Mouse (Mus musculus): ENCODE data around the gene Ccl27a.
"Not testable (repeated sequence)": the region's sequence is repeated elsewhere in the genome, so short reads cannot be mapped to it uniquely, and the experiment has no call there.

Gene Ccl27a

DNA sequence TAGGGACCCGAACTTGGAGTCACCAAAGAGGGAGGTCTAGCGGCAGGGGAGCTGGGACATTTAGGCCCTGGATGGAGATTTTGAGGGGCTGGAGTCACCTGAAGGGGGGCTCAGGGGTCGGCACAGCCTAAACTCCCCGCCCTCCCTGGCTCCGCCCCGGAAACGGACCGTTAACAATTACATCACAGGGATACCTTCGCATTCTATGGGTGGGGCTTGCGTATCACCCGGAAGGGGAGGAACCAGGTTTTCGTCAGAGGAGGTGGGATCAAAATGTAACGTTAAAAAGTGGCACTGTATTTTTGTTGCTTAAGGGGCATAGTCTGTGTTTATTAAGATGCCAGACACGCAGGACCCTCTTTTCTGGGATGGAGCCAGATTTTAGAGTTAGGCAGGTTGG, at the start of gene Ccl27a:
Gene Ccl27a, minus strand, starts transcription at position 246 of the 400 bp plus-strand sequence.
- ATAC-seq (ENCODE audit: low TSS enrichment), result not testable (repeated sequence)

- ATAC-seq (ENCODE audit: low TSS enrichment), result not testable (repeated sequence)
Observed at GRCm38 (mm10) chr4:41783197-41783596, 9.2 kb upstream of the Ccl27a start.

GRCm38 (mm10) chr4:41782711-41783110, 8.7 kb upstream of the Ccl27a start:
- ATAC-seq (ENCODE audit: low TSS enrichment), result not testable (repeated sequence)

- ATAC-seq (ENCODE audit: low TSS enrichment), result peak; percentile 72; the same call in 1 of the 2 replicates
Observed at GRCm38 (mm10) chr4:41781748-41782485, 7.9 kb upstream of the Ccl27a start.

- not testable (repeated sequence) for ATAC-seq (ENCODE audit: low TSS enrichment)
Observed at GRCm38 (mm10) chr4:41781271-41781670, 7.2 kb upstream of the Ccl27a start.

GRCm38 (mm10) chr4:41775840-41776239, 1.8 kb upstream of the Ccl27a start:
- not testable (repeated sequence) for ATAC-seq (ENCODE audit: low TSS enrichment)

- ATAC-seq (ENCODE audit: low TSS enrichment), result not testable (repeated sequence)
Observed at GRCm38 (mm10) chr4:41774506-41774905, 459 bp upstream of the Ccl27a start.

GRCm38 (mm10) chr4:41773502-41773901, 545 bp downstream of the Ccl27a start:
- ATAC-seq (ENCODE audit: low TSS enrichment), result not testable (repeated sequence)

DNA sequence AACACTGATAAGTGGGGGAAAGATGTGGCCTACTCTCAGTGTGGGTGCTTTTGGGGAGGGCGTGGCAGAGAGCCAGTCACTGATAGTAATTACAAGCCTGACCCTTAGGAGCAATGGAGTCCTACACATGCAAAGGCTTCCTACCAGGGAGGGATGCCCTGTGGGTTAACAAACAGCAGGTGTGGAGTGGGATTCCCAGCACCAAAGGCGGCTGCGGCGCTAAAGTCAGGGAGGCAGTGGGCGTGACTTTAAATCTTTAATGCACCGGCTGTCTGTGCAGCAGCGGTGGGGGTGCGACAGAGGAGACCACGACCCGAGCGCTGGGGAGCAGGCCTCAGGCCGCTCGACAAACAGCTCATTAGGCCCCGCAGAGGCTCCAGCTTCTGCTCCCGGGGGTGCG, 1.1 kb downstream of the Ccl27a start:
- ATAC-seq (ENCODE audit: low TSS enrichment), result not testable (repeated sequence)

DNA sequence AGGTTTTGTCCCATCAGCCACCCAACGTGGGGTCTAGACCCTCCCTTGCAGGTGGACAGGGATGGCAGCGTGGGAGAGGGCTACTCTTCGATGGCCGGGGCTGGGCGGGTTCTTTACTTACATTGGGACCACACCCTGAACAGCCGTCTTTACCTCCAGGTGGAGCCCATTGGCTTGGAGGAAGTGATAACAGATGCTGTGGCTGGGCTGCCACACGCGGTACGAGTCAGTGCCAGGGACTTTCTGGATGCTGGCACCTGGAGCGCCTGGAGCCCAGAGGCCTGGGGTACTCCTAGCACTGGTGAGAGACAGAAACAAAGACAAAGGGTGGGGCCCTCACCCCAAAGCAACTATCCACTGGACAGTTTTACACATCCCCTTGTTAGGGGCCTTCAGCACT, 6.7 kb downstream of the Ccl27a start:
- ATAC-seq (ENCODE audit: low TSS enrichment), result not testable (repeated sequence)

- not testable (repeated sequence) for ATAC-seq (ENCODE audit: low TSS enrichment)
Observed at GRCm38 (mm10) chr4:41763176-41763575, 10.9 kb downstream of the Ccl27a start.

DNA sequence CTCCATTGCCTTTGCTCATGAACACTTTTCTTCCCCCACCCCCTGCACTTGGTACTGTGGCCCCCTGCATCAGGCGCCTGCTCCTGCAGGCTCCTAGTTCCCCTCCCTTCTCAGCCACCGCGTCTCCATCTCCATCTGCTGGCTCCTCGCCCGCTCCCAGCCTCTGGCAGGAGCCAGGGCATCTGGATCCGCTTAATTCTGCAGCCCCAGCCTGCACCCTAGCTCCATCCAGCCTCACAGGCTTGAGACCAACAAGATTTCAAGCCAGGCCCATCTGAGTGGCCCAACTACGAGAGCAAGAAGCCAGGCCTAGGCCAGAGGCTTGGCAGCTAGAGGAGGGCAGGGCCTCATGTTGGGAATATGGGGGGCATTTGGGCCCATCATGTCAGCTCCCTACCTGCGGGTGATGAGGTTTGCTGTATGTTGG, 11.3 kb downstream of the Ccl27a start:
- ATAC-seq (ENCODE audit: low TSS enrichment), result not testable (repeated sequence)

- ATAC-seq (ENCODE audit: low TSS enrichment), result no peak
Observed at GRCm38 (mm10) chr4:41762099-41762687, 11.9 kb downstream of the Ccl27a start.

- ATAC-seq (ENCODE audit: low TSS enrichment), result no peak
Observed at GRCm38 (mm10) chr4:41761680-41762079, 12.4 kb downstream of the Ccl27a start.

DNA sequence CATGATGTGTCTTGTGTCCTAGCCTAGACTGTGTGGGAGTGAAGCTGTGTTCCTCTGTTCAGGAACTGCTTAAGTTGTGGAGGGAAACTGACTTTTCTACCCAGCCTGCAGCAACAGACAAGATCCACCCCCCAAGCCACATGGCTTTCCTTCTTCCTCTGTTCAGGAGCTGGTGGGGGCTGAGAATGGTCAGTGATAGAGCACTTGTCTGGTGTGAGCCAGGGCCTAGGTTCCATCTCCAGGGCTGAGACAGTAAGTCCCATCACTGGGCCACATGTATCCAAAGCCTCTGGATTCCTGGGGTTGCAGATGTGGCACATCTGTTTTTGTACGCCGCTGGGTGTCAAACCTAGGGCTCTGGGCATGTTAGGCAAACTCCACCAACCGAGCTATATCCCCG, 13.1 kb downstream of the Ccl27a start:
- ATAC-seq (ENCODE audit: low TSS enrichment), result peak; percentile 14; the same call in 1 of the 2 replicates

DNA sequence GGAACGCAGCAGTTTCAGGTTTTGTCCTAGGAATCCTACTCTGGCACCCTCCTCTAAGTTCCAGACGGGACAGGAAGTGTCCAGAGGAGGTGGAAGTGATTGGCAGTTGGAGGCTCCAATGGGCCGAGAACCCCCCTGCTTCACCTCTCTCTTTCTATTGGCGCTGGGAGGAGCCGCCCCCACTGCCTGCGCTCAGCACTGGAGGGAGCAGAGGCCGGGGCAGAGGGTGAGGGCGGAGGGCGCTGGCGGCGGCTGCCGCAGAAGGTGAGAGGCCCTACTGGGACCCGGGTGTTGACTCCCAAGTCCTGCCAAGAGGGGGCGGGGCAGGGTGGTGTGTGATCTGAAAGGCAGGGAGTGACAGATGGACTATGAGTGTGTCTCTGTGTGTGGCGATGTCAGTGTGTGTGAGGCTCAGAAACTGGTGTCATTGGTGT, 13.7 kb downstream of the Ccl27a start:
- ATAC-seq (ENCODE audit: low TSS enrichment), result 0 out of 2 replicates have a peak, but pooled peaks have one; percentile 32

- no peak for ATAC-seq (ENCODE audit: low TSS enrichment)
Observed at GRCm38 (mm10) chr4:41759656-41760287, 14.3 kb downstream of the Ccl27a start.

DNA sequence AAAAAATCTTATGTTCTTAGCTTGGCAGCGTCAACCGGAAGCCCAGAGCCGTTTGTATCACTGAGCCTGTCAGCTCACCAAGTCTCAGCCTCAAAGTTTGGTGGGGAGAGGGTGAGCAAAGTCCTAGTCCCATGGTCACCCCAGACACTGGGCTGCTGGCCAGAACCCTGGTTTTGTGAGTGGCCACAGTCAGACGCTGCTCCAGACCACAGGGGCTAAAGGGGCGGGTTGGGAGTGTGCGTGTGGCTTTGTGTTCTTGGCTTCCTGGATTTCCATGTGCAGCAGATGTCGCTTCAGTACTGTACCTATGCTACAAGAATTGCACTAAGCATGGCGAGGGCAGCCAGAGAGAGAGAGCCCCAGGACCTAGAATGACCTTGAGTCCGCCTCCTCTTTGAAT, 14.8 kb downstream of the Ccl27a start:
- no peak for ATAC-seq (ENCODE audit: low TSS enrichment)

DNA sequence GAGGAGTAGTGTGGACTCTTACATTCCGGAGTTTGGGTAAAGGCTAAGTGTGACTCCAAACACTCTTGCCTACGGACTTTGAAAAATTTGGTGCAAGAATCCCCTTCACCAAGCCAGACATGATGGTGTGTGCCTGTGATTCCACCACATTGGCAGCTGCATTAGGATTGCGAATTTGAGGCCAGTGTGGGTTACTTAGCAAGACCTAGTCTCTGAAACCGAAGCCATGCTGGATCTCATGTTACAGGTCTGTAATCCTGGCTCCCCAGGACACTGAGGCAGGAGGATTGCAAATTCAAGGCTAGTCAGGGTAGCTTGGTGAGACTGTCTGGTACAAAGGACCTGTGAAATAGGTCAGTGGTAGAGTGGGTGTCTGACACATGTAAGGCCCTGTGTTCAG, 15.3 kb downstream of the Ccl27a start:
- no peak for ATAC-seq (ENCODE audit: low TSS enrichment)

- ATAC-seq (ENCODE audit: low TSS enrichment), result no peak
Observed at GRCm38 (mm10) chr4:41758021-41758420, 16.0 kb downstream of the Ccl27a start.

DNA sequence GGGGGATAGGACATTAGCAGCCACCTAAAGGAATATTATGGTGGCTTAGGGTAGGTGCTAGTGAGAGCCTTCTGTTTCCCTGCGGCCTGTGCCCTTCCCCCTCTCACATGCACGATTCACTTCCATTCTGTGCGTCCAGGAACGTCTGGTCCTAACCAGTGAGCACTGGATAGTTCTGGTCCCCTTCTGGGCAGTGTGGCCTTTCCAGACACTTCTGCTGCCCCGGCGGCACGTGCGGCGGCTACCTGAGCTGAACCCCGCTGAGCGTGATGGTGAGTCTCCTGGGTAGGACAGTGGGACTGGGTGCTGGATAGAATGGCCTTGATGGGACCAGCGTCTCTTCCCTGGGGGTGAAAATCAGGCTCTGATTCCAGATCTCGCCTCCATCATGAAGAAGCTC, 16.7 kb downstream of the Ccl27a start:
- no peak for ATAC-seq (ENCODE audit: low TSS enrichment)

DNA sequence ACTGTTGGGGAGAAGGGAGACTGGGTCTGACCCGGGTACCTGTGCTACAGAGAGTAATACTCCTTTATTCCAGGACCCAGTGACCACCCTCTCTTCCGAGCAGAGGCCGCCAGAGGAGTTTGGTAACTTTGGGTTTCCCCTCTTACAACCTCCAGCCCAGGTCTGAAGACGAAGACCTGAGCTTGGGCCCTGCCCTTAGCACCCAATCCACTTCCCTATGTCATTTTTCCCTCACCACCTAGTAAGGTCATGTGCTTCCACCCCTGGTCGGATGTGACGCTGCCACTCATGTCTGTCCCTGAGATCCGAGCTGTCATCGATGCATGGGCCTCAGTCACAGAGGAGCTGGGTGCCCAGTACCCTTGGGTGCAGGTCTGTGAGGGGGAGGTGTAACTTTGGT, 17.6 kb downstream of the Ccl27a start:
- ATAC-seq (ENCODE audit: low TSS enrichment), result 0 out of 2 replicates have a peak, but pooled peaks have one; percentile 0

Measured in frontal cortex, adult (tissue).